Mouse (Mus musculus) left cerebral cortex, adult 8-10 months (tissue): ENCODE data around the gene Khdrbs1. TPM values are rescaled to one million over a fixed set of nuclear protein-coding genes. Genes with fewer than 3 reads are reported as not detected.
"Not testable (repeated sequence)": the region's sequence is repeated elsewhere in the genome, so short reads cannot be mapped to it uniquely, and the experiment has no call there.

Source experiments
- DNase-seq, 2 experiments: peaks; one replicate each; pipeline ENCODE4 v3.0.0; 2022; ENCODE audit warnings: low spot score in 2 of 2
- total RNA-seq, 4 experiments: library from RNA; stranded (reverse); gene quantifications; 2 replicates each; pipeline ENCODE4 v1.2.4; 2022

Khdrbs1 gene
- 10 to 100 TPM; 89.9 to 93.5 (median 91.2) TPM for total RNA-seq

GRCm38 (mm10) chr4:129742232-129743009 lies at the start of gene Khdrbs1:
Gene Khdrbs1, minus strand, starts transcription at chr4:129742303.
- peak; percentile 89 to 94 for DNase-seq

GRCm38 (mm10) chr4:129791399-129791798 lies 49.3 kb upstream of the Khdrbs1 start:
- no peak for DNase-seq

GRCm38 (mm10) chr4:129790475-129790874 lies 48.4 kb upstream of the Khdrbs1 start:
- no peak for DNase-seq

GRCm38 (mm10) chr4:129789635-129790034 lies 47.5 kb upstream of the Khdrbs1 start:
- DNase-seq = no peak

- no peak for DNase-seq
Measured at GRCm38 (mm10) chr4:129788693-129789092, 46.6 kb upstream of the Khdrbs1 start.

- peak; percentile 29 to 51 for DNase-seq
Measured at GRCm38 (mm10) chr4:129785178-129785577, 43.1 kb upstream of the Khdrbs1 start.

- DNase-seq = no peak
Measured at GRCm38 (mm10) chr4:129783506-129783905, 41.4 kb upstream of the Khdrbs1 start.

GRCm38 (mm10) chr4:129782857-129783331 lies 40.8 kb upstream of the Khdrbs1 start:
- DNase-seq = no peak

- DNase-seq = no peak
Measured at GRCm38 (mm10) chr4:129781881-129782675, 40.0 kb upstream of the Khdrbs1 start.

GRCm38 (mm10) chr4:129771672-129772521 lies 29.8 kb upstream of the Khdrbs1 start:
- no peak for DNase-seq

GRCm38 (mm10) chr4:129771314-129771671 lies 29.2 kb upstream of the Khdrbs1 start:
- no peak for DNase-seq

GRCm38 (mm10) chr4:129770600-129770999 lies 28.5 kb upstream of the Khdrbs1 start:
- DNase-seq = no peak

GRCm38 (mm10) chr4:129768742-129769141 lies 26.6 kb upstream of the Khdrbs1 start:
- DNase-seq = not testable (repeated sequence)

GRCm38 (mm10) chr4:129767782-129768181 lies 25.7 kb upstream of the Khdrbs1 start:
- no peak for DNase-seq

GRCm38 (mm10) chr4:129765351-129765750 lies 23.2 kb upstream of the Khdrbs1 start:
- no peak for DNase-seq

GRCm38 (mm10) chr4:129762496-129762895 lies 20.4 kb upstream of the Khdrbs1 start:
- not testable (repeated sequence) for DNase-seq

- DNase-seq = no peak
Measured at GRCm38 (mm10) chr4:129761606-129762005, 19.5 kb upstream of the Khdrbs1 start.

- no peak for DNase-seq
Measured at GRCm38 (mm10) chr4:129755455-129755854, 13.4 kb upstream of the Khdrbs1 start.

GRCm38 (mm10) chr4:129754742-129755141 lies 12.6 kb upstream of the Khdrbs1 start:
- no peak for DNase-seq

- no peak for DNase-seq
Measured at GRCm38 (mm10) chr4:129750430-129750829, 8.3 kb upstream of the Khdrbs1 start.

- no peak for DNase-seq
Measured at GRCm38 (mm10) chr4:129746591-129746990, 4.5 kb upstream of the Khdrbs1 start.
